Mouse (Mus musculus): ENCODE data around the gene Ppp4r3a.

Gene Ppp4r3a

DNA sequence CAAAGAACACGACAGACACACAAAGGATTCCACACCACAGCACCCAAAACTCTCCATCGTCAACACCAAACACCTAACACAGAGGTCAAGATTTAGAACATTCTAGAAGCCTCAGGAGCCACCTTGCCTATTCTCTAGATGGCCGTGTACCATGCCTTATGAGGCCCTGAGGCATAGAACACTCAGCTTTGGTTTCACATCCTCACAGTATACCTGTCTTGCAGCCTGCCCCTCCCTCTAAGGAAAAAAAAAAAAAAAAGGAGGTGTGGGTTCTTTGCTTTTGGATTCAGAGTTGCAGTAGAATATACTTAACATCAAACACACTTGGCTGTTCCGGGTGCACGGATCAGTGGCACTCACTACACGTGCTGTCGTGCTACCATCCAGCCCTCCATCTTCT is 72.5 kb downstream of the Ppp4r3a start:
- no peak for DNase-seq

DNA sequence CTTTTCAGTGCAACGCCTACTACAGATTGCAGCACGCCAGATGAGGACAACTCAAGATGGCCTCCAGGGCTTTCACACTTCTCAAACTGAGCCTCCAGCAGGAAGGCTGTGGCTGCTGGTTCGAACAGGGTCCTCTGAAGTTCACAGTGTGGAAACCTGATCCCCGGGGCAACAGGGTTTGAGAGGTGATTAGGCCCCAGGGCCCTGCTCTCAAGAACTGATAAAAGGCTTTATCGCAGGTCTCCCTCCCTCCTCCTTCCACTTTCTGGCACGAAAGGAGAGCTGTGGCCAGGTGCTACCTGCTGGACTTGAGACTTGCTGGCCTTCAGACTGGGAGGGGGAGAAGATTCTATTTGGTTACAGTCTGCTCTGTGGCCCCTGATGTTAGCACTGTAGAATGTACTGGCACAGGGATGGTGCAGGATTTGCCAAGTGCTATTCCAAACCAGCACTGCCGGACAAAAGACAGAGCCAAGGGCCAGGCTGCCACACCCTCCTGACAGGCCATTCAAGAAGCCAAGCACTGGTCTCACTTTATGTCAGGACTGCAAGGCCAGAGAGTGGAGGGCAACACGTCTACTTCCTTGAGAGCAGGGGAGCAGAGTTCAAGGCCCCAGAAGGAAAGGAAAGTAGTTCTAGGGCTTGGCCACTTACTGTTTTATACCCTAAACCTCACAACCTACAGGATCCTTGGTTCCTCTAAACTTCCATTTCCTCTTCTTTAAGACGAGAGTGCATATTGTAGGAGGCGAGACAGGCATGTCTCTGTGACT is 73.2 kb downstream of the Ppp4r3a start:
- no peak for DNase-seq

DNA sequence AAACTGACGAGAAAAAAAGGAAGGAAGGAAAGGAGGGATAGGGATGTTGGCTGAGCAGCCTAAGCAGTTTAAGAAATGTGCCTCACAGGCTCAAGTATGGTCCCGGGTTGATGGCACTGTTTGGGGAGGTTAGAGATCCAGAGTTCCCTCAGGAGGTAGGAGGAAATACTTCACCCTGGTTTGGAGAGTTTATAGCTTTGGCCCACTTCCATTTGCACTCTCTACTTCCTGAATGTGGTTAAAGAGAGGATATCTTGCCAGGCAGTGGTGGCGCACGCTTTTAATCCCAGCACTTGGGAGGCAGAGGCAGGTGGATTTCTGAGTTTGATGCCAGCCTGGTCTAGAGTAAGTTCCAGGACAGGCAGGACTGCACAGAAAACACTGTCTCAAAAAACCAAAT is 74.3 kb downstream of the Ppp4r3a start:
- no peak for DNase-seq

DNA sequence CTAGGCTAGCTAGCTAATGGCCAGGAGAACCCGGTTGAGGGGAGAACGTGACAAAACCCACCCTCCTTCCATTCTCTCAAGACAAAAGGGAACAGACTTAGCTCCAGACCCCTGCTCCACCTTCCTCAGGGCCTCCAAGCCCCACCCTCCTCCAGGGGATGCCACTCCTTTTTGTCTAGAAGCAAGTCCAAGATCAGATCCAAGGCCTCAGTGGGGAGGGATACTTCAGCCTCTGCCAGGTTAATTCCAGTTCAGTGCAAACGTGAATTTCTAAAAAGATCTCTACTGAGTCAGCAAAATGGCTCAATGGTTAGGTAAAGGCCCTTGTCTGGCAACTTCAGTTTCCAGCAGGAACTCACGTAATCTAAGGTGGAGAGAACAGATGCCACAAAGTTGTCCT is 74.9 kb downstream of the Ppp4r3a start:
- no peak for DNase-seq

DNA sequence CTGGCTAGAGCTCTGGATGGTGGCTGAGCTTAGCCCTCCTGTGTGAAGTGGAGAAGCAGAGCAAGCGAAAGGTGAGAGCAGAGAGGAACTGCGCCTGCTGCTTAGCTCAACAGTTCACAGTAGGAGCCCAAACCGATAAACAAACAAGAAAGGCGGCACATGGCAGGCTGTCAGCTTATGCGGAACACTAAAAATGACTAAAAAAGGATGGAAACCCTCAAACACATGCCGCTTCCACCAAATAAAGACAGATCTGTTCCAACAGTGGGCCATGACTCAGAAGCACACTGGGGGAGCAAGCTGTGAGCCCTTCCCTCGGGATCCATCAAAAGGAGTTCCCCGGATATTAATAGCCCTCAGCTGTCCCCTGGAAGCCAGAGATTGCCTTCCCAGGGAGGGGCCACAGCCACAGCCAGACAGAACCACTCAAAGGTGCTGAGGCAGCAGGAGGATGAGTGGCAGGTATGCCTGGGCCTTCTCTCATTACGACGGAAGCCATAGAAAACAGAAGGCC is 75.5 kb downstream of the Ppp4r3a start:
- peak; percentile 43 for DNase-seq

DNA sequence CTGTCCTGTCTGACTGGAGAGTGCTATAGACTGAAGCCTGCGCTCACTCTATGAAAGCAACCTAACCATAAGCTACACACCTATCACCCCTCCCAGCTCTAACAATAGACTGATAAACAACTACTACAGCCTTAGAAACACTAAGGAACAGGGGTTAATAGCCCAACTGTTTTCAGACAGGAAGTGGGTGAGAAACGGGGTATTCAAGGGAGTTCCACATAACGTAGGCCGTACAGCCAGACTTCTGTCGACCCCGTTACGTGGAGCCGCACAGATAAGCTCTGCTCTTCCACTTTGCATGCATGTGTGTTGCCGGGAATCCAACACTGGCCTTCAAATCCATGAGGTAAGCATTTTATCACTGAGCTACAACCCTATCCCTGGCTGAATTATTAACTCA is 76.1 kb downstream of the Ppp4r3a start:
- DNase-seq: no peak

DNA sequence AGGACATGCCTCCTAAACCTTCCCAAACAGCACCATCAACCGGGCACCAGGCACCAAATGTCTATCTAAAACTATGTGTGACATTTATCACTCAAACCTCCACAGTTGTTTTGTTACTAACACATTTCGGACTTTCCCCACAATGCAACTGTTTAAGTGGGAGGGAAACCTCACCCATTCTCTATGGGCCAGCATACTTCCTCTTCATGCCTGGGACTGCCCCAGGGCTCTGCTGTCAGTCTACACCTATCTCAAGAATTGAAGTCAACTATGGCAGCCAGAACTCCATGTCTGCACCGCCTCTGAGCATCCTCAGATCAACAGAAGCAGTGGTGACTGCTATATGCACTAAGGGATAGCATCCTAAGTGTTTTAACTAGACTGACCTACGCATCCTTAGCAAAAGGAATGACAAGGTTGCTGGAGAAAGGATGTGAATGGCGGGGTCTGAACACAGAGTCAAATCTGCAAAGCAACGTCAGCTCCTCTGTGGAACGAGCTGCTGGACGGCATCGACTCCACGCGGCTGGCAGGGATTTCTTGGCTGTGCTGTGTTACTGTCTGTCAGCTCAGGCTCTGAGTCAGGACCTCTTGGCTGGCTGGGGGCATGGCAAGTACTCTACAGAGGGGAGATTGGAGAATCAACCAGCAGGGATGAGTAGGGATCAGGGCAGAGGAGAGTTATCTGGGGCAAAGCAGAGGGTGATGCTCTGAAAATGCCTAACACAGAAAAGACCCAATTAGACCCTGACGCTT is 77.7 kb downstream of the Ppp4r3a start:
- no peak for DNase-seq

DNA sequence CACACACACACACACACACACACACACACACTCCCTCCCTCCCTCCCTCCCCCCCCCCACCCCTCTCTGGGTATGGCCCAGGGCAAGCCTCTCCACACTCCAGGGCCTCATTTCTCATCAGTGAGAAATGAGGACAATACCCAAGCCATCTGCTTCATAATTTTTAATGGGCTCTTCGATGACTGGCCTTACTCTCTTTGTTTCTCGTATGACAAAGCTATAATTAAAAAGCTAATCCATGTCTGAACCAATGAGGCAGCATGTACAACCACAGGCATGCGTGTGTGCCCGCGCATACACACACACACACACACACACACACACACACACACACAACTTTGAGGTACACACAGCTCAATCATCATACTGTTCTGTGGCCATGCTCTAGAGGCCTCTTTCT is 78.5 kb downstream of the Ppp4r3a start:
- no peak for DNase-seq

DNA sequence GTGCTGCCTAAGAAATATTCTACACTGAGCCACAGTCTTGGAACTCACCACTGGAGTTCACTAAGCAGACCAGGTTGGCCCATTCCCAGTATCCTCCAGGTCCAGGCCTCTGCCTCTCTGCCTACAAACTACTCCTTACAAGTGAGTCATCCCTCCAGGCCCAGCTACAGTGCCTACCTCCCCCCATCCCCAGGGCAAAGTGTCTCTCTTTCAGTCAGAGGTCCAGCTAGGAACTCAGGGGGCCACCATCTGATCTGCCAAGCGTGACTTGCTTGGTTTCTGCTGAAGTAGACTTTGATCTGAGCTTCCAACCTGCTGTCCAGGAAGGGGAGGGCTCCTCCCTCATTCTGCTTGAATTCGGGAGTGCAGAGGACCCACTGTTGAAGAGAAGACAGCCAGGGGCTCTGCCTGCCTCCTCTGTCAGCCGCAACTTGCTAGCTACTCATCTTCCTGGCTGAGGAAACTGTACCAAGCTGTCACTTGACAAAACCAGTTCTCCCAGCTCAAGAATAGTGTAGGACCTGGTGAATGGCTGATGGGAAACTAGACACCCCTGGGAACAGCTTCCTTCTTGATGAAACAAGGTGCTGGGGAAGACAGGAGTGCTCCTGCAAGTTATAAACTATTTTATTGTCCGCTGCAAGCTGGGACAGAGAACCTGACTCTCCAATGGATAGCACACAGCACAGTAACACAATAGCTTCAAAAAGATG is 80.5 kb downstream of the Ppp4r3a start:
- no peak for DNase-seq

DNA sequence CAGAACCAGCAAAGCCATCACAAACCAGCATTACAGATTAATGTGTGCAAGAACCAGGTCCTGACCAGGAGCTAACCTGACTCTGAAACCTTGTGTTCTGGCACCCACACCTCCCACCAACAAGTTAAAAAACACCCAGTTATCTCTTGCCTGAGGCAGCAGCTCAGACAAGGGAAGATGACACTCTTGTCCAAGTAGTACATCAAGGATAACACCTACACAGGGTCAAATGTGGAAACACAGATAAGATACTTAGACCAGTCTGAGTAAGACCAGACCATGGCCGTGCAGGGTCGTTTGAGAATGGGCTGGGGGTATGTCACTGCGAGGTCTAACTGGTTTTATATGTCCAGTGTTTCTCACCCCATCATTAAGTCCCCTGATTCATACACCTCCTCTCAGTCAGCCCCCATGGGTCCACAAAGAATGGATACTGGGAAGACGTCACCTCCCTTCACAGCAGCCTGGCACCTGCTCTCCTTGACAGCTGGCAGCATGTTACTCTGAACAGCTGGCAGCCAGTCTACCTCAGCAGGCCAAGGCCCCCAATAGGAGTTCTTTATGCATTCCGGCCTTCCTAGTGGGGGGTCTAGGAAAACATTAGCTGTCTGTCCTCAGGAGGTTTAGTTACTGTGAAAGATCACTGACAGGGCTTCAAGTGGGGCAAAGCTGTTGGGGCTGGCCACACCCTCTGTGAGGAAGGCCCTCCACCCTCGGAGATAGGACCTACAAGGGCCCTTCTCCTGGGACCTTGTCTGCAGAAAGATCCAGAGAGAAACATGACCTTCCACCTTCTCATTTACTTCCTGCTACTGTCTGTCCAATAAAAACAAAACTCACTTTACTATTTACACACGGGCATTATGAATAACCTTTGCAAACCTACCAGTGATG is 84.2 kb downstream of the Ppp4r3a start:
- no peak for DNase-seq

DNA sequence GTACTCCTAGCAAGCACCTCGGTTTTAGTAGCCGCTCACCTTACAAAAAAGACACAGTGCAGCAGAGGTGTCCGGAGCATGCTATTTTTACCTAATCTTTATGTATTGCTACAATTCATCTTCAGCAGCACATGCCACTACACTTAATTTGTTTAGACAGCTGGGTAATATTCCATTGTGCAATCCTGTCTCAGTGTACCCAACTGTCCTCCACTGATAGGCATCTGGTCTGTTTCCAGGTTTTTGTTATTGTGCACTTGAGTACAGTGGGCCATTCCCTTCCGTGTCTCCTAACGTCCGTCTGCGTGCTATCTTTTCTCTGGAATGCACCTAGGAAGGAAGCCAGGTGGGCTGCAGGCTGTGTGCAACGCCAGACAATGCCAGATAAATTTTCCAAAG is 84.9 kb downstream of the Ppp4r3a start:
- DNase-seq: no peak

DNA sequence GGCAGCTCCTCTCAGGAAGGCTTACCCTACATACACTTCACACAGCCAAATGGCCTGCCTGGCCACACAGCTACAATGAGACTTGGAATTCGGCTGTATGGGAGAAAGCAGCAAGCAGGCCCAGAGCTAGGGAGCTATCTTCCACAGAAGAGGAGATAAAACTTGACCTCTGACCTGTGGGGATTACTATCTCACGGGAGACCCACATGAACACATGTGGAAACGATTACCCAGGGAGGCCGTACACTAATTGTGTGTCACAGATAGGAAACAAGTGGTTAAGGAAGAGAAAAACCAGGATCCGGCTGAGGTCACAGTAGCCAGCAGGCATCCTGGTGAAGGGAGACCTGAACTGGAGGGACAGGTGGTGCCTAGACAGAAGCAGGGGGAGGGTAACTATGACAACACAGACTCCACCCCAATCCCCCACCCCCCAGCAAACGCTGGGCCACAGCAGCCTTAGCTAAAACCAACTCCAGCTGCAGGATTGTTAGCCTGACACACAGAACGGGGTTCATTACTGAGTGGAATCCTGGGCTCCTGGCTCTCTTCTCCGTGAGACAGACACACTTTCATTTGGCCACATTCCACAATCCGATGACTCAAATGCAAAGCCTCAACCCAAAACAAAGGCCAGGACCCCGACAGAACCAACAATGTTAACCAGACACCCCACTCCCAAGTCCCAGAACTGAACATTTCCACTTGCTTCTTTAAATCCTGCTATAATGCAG is 85.5 kb downstream of the Ppp4r3a start:
- no peak for DNase-seq

DNA sequence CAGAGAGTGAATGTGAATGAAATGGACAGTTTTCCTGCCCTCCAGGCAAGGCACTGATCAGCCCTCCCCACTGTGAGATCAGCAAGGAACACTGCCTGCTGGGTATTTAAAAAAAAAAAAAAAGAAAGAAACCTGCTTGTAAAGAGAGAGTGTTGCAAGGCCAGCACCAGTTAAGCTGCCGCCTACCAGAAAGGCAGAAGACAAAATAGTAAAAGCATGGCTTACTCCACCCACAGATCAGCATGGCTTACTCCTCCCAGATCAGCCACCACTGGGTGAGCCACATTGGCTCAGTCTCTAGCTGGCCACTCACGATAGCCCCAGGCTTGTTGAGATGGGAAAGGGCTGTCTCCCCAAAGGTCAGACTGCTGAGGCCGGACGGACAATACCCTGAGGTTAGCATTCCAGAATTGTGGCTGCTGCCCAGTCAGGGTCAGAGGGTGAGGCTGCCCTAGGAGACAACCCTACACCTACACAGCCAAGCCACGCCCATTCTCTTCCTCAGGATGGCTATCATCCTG is 87.1 kb downstream of the Ppp4r3a start:
- DNase-seq: no peak

DNA sequence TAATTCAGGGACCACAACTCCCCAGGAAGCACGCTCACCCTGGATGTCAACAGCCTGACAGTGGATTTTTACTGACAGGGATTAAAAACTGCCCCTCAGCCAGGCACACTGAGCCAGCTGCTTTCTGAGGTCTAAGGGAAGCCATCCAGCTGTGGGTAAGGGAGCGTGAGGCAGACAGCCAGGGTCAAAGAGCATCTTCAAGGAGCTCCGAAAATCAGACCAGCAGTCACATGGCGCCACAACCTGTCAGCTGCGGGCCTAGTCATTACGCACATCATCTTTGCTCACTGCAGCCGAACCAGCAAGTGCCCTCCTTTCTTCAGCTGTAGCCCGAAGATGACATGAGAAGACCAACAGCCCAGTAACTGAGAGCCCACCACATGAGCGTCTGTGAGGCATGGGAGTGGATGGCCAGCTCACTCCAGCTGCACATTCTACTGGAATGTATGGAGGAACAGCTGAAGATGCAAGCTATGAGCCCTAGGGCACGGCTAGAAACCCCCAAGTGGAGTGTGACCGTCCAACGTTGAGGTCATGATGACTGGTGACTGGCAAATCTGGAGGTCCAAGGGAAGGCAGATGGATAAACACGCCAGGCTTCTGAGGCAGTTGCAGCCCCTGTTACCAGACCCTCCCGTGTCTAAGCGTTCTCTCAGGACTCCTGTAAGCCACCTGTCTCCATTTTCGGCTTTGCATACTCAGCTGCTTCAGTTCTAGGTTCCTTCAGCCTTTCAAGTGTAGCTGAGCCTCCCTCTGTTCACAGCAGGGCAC is 87.7 kb downstream of the Ppp4r3a start:
- DNase-seq: no peak

DNA sequence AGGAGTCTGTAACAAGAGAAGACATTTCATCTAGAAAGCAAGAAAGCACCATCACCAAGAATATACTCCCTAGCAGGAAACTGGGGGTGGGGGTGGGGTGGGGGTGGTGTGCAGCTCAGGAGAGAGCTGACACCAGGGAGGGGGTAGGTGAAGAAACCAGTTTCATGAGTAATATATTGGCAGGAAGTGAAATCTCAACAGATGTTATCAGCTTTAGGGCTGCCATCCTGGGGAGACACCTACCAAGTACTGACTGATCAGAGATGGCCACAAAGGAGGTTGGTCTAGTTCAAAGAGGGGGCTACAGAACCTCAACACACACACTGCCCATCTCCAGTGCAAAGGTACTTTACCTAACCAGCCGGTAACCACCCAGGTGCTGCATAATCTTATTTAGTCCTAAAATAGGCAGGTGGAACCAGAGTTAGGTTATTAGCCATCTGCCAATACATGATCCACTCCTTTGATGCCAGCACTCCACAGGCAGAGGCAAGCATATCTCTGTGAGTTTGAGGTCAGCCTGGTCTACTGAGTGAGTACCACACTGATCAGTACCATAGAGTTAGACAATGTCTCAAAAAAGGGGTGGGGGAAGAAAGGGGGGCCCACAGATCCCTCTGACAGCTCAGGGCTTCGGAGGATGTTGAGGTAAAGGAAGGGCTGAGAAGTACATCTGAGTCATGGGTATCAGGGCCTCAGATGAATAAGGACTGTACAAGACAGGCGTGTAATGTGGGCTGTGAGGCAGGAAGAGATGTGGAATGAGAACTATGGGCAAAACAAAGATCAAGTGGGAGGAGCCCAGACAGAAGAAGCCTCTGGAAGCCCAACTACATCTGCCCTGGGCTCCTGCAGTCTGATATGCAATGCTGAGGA is 89.1 kb downstream of the Ppp4r3a start:
- DNase-seq: no peak

DNA sequence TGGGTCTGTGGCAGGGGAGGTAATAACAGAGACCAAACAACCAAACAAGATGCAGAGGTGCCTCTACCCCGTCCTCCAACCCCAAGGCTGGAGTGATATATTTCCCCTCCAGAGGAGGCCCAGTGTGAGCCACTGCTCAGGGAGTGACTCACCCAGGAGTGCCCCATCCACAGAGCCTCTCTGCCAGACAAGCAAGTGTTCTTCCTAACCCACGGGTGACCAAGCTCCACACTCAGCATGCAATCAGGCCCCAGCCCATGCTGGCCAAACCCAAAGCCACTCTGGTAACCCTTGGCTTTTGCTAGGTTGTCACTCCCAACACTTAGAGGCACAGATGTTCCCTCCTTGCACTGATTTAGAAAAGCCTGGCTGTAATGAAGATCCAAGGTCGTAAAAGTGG is 90.4 kb downstream of the Ppp4r3a start:
- no peak for DNase-seq

DNA sequence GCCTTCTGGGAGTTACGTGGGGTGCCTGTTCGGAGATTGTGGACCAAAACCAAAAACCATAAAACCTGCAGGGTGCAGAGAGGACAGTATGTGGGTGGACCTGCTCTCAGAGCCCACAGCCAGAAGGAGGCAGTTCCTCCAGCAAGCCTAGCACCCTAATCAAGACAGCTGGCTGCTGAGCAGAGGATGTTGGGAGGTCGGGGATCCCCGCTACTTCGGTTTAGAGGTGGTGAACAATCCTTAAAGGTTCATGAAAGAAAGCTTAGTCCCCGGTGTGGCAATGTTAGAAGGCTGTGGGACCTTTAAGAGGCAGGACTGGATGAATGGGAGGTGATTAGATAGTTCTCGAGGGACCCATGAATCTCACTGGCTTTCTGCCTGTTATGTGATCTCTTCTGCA is 91.0 kb downstream of the Ppp4r3a start:
- DNase-seq: no peak

DNA sequence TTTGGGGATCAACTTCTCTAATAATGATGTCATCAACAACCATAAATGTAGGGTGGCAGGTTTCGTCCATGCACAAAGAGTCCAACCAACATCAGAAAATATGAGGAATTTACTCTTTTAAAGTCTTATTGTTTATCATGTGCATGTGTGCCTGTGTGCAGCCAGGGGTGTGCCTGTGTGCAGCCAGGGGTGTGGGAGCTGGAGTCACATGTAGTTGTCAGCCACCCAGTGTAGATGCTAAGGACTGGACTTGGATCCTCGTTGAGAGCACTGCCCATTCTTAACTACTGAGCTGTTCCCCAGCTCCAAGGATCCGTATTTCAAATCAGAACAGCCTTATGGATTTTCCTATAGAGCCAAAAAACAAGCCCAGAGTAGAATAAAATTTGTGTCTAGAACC is 92.4 kb downstream of the Ppp4r3a start:
- DNase-seq: no peak

DNA sequence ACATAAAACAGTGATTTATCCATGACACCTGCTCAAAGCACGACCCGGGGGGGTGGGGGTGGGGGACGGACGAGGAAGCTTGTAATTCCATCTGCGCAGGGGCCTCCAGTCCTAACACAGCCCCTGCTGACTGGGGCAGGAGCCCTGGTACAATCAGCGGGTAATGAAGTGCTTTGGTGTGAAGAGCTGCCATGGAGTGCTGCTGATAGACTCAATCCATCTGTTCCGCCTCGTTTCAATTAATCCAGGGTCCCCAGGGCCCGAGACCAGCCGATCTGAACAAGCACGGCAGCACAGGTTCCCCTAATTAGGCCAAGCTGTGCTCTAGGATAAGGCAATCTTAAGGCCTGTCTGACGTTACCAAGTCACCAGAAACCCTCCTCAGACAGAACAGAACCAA is 93.2 kb downstream of the Ppp4r3a start:
- DNase-seq: peak; percentile 19

DNA sequence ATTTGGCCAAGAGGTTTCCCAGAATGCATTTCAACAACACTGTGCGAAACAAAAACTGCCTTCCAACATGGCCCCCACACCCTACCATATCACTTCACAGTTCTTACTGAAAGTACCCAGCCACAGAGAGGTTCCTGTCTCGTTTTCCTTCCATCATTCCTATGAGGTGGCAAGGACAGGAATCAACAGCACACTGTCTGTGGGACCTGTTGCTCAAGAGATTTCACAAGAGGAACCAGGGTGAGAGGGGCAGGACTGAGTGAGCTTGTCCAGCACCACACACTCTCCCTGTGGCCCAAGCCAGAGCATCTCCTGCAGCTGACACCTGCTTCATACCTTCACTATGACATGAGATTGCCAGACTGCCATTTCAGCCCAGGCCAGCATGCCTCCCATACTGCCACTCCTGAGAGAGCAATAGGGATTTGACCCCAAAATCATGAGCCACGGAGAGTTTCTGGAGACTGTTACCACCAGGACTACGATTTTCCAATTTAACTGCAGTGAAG is 93.7 kb downstream of the Ppp4r3a start:
- DNase-seq: no peak
